Mouse (Mus musculus) olfactory bulb, adult 2 months (tissue): Measurements from ENCODE around the gene Mycl.

Experiments
- CTCF ChIP-seq: fragments of 200-500 bp; IDR thresholded peaks from 2 replicates; pipeline ENCODE4 v1.5.1; 2012; ENCODE audit warnings: low read depth, mild to moderate bottlenecking, low read length, moderate library complexity; ENCODE audit not compliant: insufficient read depth
- POLR2A ChIP-seq: fragments of 200-500 bp; IDR thresholded peaks from 2 replicates; pipeline ENCODE4 v1.6.1; 2012; ENCODE audit warnings: mild to moderate bottlenecking, low read depth, low read length, moderate library complexity; ENCODE audit not compliant: insufficient read depth

GRCm38 (mm10) chr4:122976885-122977284 is 18.6 kb upstream of the Mycl start:
- TF ChIP-seq POLR2A, result no peak
- TF ChIP-seq CTCF, result no peak
